Mouse (Mus musculus) liver, embryonic 14 days (tissue): Measurements from ENCODE around the gene Ubtd2. TPM values are rescaled to one million over a fixed set of nuclear protein-coding genes. Genes with fewer than 3 reads are reported as not detected.

Experiments used
- polyA plus RNA-seq: library from polyadenylated mRNA; depleted of rRNA; stranded (reverse); fragments of >200 nt; gene quantifications from 2 replicates; pipeline ENCODE4 v1.2.3, GENCODE M21; 2012; rRNA removed

Ubtd2 gene
- 3.0 and 3.1 TPM in 2 replicates for polyA plus RNA-seq

DNA sequence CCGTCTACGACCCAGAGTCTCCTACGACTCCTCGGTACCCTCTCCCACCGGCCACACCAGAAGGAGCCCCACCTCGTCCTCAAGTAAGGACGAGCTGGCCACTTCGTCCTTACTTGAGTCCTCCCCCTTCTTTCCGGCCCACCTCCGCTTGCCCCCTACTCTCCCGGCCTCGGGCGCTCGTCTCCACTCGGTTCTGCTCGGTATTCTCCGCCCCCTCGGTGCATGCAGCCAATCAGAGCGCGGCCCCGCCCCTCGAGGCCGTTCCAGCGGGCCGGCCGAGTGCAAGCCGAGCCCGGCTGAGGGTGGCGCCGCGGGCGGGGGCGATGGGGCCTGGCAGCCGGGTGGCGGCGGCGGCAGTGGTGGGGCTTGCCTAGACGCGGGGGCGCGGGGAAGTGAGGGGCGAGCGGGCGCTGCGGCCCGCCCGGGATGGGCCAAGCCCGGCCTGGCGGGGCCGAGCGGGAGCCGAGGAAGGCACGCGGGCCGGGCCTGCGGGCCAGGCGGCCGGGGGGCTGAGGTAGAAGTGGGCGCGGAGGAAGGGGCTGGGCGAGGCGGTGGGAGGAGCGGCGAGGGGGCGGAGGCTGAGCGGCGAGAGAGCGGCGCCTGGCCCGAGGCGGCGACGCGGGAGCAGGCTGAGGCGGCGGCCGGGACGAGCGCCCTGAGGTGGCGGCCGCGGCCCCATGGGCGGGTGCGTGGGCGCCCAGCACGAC is at the start of gene Ubtd2:
TSS of gene Ubtd2 (plus strand) at position 571 of the 707 bp plus-strand sequence.

DNA sequence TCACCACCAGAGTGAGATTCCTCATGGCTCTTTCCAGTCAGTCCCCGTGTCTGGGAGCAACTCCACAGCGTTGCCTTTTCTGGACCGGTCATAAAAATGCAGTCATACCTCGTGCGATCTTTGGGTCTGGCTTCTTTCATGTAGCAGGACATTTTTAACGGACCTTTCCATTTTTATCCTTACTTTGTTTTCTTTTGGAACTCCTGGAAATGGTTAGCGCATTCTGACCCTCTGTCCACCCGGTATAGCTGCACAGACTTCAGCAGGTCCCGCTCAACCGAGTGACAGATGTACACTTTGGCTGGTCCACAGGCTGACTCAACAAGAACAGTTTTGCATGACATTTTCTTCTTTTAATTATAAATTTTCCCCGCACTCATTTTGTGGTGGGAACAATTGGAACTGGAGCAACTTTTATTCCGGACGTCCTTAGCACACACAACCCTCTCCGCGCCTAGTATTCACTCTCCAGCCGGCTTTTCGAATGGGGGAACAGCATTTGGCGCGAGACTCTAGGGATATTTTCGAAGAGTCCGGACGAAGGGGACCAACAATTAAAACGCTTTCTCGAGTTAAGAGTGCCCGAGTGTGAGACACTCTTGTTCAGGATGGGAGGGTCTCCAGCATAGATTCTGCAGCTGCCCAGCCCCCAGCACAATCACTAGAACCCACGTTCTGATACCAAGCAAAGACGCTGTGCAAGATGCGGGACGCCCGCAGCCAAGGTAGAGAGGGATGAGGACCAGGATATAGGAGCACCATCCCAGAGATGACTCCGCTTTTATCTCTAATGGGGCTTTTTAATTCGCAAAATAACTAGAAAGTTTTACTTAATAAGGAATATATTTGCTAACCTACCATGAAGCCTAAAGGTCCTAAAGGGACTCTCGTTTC is 76.9 kb downstream of the Ubtd2 start, which contains the start of gene Efcab9:
TSS of gene Efcab9 (minus strand) at position 211 of the 894 bp plus-strand sequence.

DNA sequence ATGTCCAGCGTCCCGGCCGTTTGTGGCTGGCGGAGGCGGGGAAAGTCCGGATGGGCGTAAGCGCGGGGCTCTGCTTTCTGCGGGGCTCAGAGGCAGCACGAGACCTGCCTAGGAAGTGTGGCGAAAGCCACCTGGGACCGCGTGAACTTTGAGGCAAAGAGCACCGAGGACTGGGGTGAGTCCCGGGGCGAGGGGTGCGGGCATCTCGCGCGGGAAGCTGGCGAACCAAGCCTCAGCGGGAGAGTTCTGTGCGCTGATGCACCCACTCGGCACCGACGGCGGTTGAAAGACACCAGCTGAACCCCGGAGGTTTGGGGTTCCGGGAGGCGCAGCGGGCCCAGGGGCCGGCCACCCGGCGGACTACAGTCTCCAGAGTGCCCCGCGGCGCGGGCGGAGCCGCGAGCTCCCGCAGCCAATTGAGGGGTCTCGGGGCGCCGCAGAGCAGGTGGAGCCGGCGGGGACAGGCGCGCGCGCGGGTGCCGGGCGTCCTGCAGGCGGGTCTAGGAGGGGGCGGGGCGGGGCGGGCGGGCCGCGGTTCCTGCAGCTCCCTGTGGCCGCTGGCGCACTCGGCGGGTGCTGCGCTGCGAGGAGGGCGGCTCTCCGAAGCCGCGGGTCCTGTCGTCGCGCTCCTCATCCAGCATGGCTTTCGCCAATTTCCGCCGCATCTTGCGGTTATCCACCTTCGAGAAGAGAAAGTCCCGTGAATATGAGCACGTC is 77.8 kb downstream of the Ubtd2 start, which contains the start of gene Stk10:
TSS of gene Stk10 (plus strand) at position 541 of the 717 bp plus-strand sequence.

Other genes with a start within 250 kb of the Ubtd2 start
- gene Snrnp25, start 250.0 kb upstream of the Ubtd2 start, polyA plus RNA-seq = 69.5 and 70.6 TPM in 2 replicates
- gene Rhbdf1, start 233.1 kb upstream of the Ubtd2 start, polyA plus RNA-seq = 4.9 and 6.0 TPM in 2 replicates
- 8.8 and 9.9 TPM in 2 replicates for gene Mpg, start 228.9 kb upstream of the Ubtd2 start, polyA plus RNA-seq
- 30.9 and 36.6 TPM in 2 replicates for gene Nprl3, start 187.7 kb upstream of the Ubtd2 start, polyA plus RNA-seq
- 28.8 and 33.0 TPM in 2 replicates for gene Hba-x, start 179.0 kb upstream of the Ubtd2 start, polyA plus RNA-seq
- gene Hba-a1, start 171.9 kb upstream of the Ubtd2 start, polyA plus RNA-seq = 47,918 and 57,682 TPM in 2 replicates
- gene Hbq1b, start 168.4 kb upstream of the Ubtd2 start, polyA plus RNA-seq = 97.8 and 108 TPM in 2 replicates
- 198,092 and 218,491 TPM in 2 replicates for gene Hba-a2, start 158.9 kb upstream of the Ubtd2 start, polyA plus RNA-seq
- gene Hbq1a, start 155.3 kb upstream of the Ubtd2 start, polyA plus RNA-seq = 5.4 and 6.6 TPM in 2 replicates
- 0.84 and 0.88 TPM in 2 replicates for gene Sh3pxd2b, start 107.5 kb upstream of the Ubtd2 start, polyA plus RNA-seq
- 0.20 and 0.32 TPM in 2 replicates for gene Efcab9, start 76.7 kb downstream of the Ubtd2 start, polyA plus RNA-seq
- gene Stk10, start 77.9 kb downstream of the Ubtd2 start, polyA plus RNA-seq = 5.0 and 5.4 TPM in 2 replicates
- 9.0 and 11.4 TPM in 2 replicates for gene Fbxw11, start 187.4 kb downstream of the Ubtd2 start, polyA plus RNA-seq